Comparison of ENCODE assay signal across 12 mouse cellular contexts in genomic region chr7:96171596-96172563, GRCm38 (mm10). TPM values are rescaled to one million over a fixed set of nuclear protein-coding genes. Genes with fewer than 3 reads are reported as not detected.
DNase-seq lines count a peak whose midpoint lies in the region; ATAC-seq and TF ChIP-seq lines count a peak whose summit lies in the region.
"Had no signal": no experiment of that assay in that cellular context is flagged by ENCODE, and none has a peak within 500 bp of the region (broad histone marks: within the 10 kb centered on the region; RNA-seq: fewer than 3 reads in every experiment).

No protein-coding gene starts in this region.

- H3K4me2 ChIP-seq in hindbrain, postnatal 0 days (ENCODE audit: low read depth, low read length) = 0 out of 2 replicates have a peak overlapping the region, but pooled peaks have one; percentile 30
- no peak overlapping the region for H3K4me2 ChIP-seq in hindbrain, embryonic 11.5 days (replicated peaks; ENCODE audit: low read depth, low read length)
- peak overlapping the region; percentile 33 for H3K4me2 ChIP-seq in embryonic facial prominence, embryonic 14.5 days (ENCODE audit: low read depth, low read length)

- WGBS in hindbrain, postnatal 0 days = 55% methylated on average over 11 of the region's 11 CpGs
- WGBS in hindbrain, embryonic 11.5 days = 47% methylated on average over 11 of the region's 11 CpGs
- WGBS in embryonic facial prominence, embryonic 14.5 days = 42% methylated on average over 11 of the region's 11 CpGs

- no peak for ATAC-seq in hindbrain, postnatal 0 days
- no peak for ATAC-seq in hindbrain, embryonic 11.5 days (ENCODE audit: low FRiP score)
- ATAC-seq in embryonic facial prominence, embryonic 14.5 days (ENCODE audit: low read depth) = peak; percentile 23; the same call in 1 of the 2 replicates
- ATAC-seq: forebrain, embryonic 16.5 days; midbrain, embryonic 15.5 days had no signal

- no peaks in the 10 kb centered on the region for H3K4me1 ChIP-seq in hindbrain, postnatal 0 days (ENCODE audit: insufficient read depth, low read length)
- peaks cover 4% of the 10 kb centered on the region; the same call in 1 of the 2 replicates for H3K4me1 ChIP-seq in hindbrain, embryonic 11.5 days (replicated peaks; ENCODE audit: control insufficient read depth, insufficient read depth, low read length)
- peaks cover 7% of the 10 kb centered on the region for H3K4me1 ChIP-seq in embryonic facial prominence, embryonic 14.5 days (ENCODE audit: control insufficient read depth, insufficient read depth, low read length)

- H3K4me3 ChIP-seq in hindbrain, postnatal 0 days (ENCODE audit: low read length) = no peak overlapping the region
- H3K4me3 ChIP-seq in hindbrain, embryonic 11.5 days (ENCODE audit: low read depth, low read length) = no peak overlapping the region
- no peak overlapping the region for H3K4me3 ChIP-seq in embryonic facial prominence, embryonic 14.5 days (ENCODE audit: low read depth, low read length)
- H3K4me3 ChIP-seq: midbrain, embryonic 15.5 days had no signal

- H3K27ac ChIP-seq in hindbrain, postnatal 0 days = no peak overlapping the region
- no peak overlapping the region for H3K27ac ChIP-seq in hindbrain, embryonic 11.5 days (ENCODE audit: low read depth, low read length)
- no peak overlapping the region for H3K27ac ChIP-seq in embryonic facial prominence, embryonic 14.5 days (replicated peaks; ENCODE audit: low read depth, low read length)
- H3K27ac ChIP-seq: midbrain, embryonic 15.5 days had no signal

- H3K36me3 ChIP-seq in hindbrain, postnatal 0 days (ENCODE audit: insufficient read depth, low read length) = no peaks in the 10 kb centered on the region
- H3K36me3 ChIP-seq in hindbrain, embryonic 11.5 days (ENCODE audit: control insufficient read depth, insufficient read depth, low read length) = no peaks in the 10 kb centered on the region
- H3K36me3 ChIP-seq in embryonic facial prominence, embryonic 14.5 days (ENCODE audit: control insufficient read depth, insufficient read depth, low read length) = no peaks in the 10 kb centered on the region
- H3K36me3 ChIP-seq: midbrain, embryonic 15.5 days had no signal

- no peaks in the 10 kb centered on the region for H3K27me3 ChIP-seq in hindbrain, postnatal 0 days (ENCODE audit: insufficient read depth, low read length)
- no peaks in the 10 kb centered on the region for H3K27me3 ChIP-seq in hindbrain, embryonic 11.5 days (ENCODE audit: control insufficient read depth, insufficient read depth, low read length)
- no peaks in the 10 kb centered on the region; the same call in 1 of the 2 replicates for H3K27me3 ChIP-seq in embryonic facial prominence, embryonic 14.5 days (replicated peaks; ENCODE audit: control insufficient read depth, insufficient read depth, low read length)

- no peak overlapping the region for H3K9ac ChIP-seq in hindbrain, postnatal 0 days (replicated peaks; ENCODE audit: low read length)
- no peak overlapping the region for H3K9ac ChIP-seq in hindbrain, embryonic 11.5 days (ENCODE audit: low read depth, low read length)
- H3K9ac ChIP-seq in embryonic facial prominence, embryonic 14.5 days (ENCODE audit: low read depth, low read length) = no peak overlapping the region
- H3K9ac ChIP-seq: midbrain, embryonic 15.5 days had no signal

- intact Hi-C loops in left cerebral cortex, postnatal 25 days (cut with DNase I) = no loop called here

- DNase-seq in adrenal gland, postnatal 10 days = peak; percentile 38
- DNase-seq in adrenal gland, postnatal 25 days = no peak
- DNase-seq in hindbrain, postnatal 0 days (ENCODE audit: low spot score) = no peak
- no peak for DNase-seq in hindbrain, embryonic 11.5 days (ENCODE audit: low spot score)
- peak; percentile 54 for DNase-seq in 3134 (ENCODE audit: extremely low read depth, insufficient read length, low spot score)
- DNase-seq in embryonic facial prominence, embryonic 14.5 days (ENCODE audit: low spot score) = peak; percentile 34
- no peak for DNase-seq in left cerebral cortex, postnatal 25 days (ENCODE audit: low spot score in 2 of 2)
- no peak for DNase-seq in left cerebral cortex, adult 8-10 months (ENCODE audit: low spot score in 2 of 2)
- DNase-seq: cerebellum, adult 8-10 months; thymus, postnatal 25 days had no signal

- H3K9me3 ChIP-seq in hindbrain, postnatal 0 days (ENCODE audit: low read length) = no peaks in the 10 kb centered on the region
- H3K9me3 ChIP-seq in hindbrain, embryonic 11.5 days (ENCODE audit: control insufficient read depth, low read length) = no peaks in the 10 kb centered on the region
- H3K9me3 ChIP-seq in embryonic facial prominence, embryonic 14.5 days (ENCODE audit: control insufficient read depth, low read length) = no peaks in the 10 kb centered on the region
- H3K9me3 ChIP-seq: midbrain, embryonic 15.5 days had no signal

- no peak for TF ChIP-seq CTCF in hindbrain, postnatal 0 days (IDR thresholded peaks at IDR 0.05; ENCODE audit: low read depth)

RNA-seq across cellular contexts. Expression of gene Tenm4, which starts 0.8 kb away (rescaled TPM):
- total RNA-seq in adrenal gland, postnatal 10 days (2021) = 10 to 100 TPM; 15.6 to 22.3 TPM
- 10.8 and 17.0 TPM in 2 replicates for total RNA-seq in adrenal gland, postnatal 25 days (2021)
- 49.7 and 49.8 TPM in 2 replicates for total RNA-seq in hindbrain, postnatal 0 days (2014; rRNA removed)
- polyA plus RNA-seq in hindbrain, postnatal 0 days (2015; fragmentation: Nextera tagmentation; extraction: Ambion mirVana) = 24.1 and 24.7 TPM in 2 replicates
- 19.3 and 24.0 TPM in 2 replicates for polyA plus RNA-seq in hindbrain, embryonic 11.5 days (2014; fragmentation: Nextera tagmentation; extraction: Ambion mirVana)
- polyA plus RNA-seq in embryonic facial prominence, embryonic 14.5 days (2014; fragmentation: Nextera tagmentation; extraction: Ambion mirVana) = 31.3 and 33.4 TPM in 2 replicates
- 100 to 1,000 TPM; 134 to 162 TPM for total RNA-seq in left cerebral cortex, postnatal 25 days (2021)
- 100 to 1,000 TPM; 118 to 143 (median 135) TPM for total RNA-seq in left cerebral cortex, adult 8-10 months (2022)

Comparison
In these comparisons a context has a peak if more than half of its experiments do, and no peak if none do; other contexts are left out.
1. DNase-seq: peak in adrenal gland, postnatal 10 days (single experiment), 3134 (single experiment) and embryonic facial prominence, embryonic 14.5 days (single experiment); none in adrenal gland, postnatal 25 days (single experiment), hindbrain, postnatal 0 days (single experiment), hindbrain, embryonic 11.5 days (single experiment), left cerebral cortex, postnatal 25 days (0 of 2) and left cerebral cortex, adult 8-10 months (0 of 2).